Mouse (Mus musculus) erythroblast, embryonic 14.5 days (primary cell): ENCODE measurements around the gene Mbd4. TPM values are rescaled to one million over a fixed set of nuclear protein-coding genes. Genes with fewer than 3 reads are reported as not detected.

Experiments
- H3K27me3 ChIP-seq: 2 replicates; pipeline ENCODE4 v1.6.1; 2012; ENCODE audit warnings: inconsistent platforms; ENCODE audit not compliant: control insufficient read depth
- H3K36me3 ChIP-seq: 2 replicates; pipeline ENCODE4 v1.6.1; 2012; ENCODE audit warnings: mild to moderate bottlenecking, inconsistent platforms; ENCODE audit not compliant: control insufficient read depth
- H3K4me1 ChIP-seq: 2 replicates; pipeline ENCODE4 v1.6.1; 2012; ENCODE audit warnings: inconsistent platforms; ENCODE audit not compliant: control insufficient read depth
- H3K4me3 ChIP-seq: replicated peaks from 2 replicates; pipeline ENCODE3; 2012; ENCODE audit warnings: moderate library complexity, mild to moderate bottlenecking, inconsistent platforms
- H3K9me3 ChIP-seq: 2 replicates; pipeline ENCODE4 v1.6.1; 2012; ENCODE audit warnings: low read length, inconsistent platforms, mixed read lengths; ENCODE audit not compliant: control insufficient read depth
- GATA1 ChIP-seq: IDR thresholded peaks from 2 replicates; pipeline ENCODE4 v1.6.1; 2012; ENCODE audit warnings: low read length, inconsistent platforms, mixed read lengths
- TAL1 ChIP-seq: IDR thresholded peaks from 3 replicates; pipeline ENCODE4 v1.6.1; 2012; ENCODE audit warnings: low read length, inconsistent platforms, mixed read lengths
- polyA plus RNA-seq: library from polyadenylated mRNA; stranded (reverse); fragments of >175 nt; gene quantifications from 2 replicates; pipeline ENCODE4 v1.2.3, GENCODE M21; 2012

The Mbd4 gene
- polyA plus RNA-seq = 0.02 and 0.06 TPM in 2 replicates

- no peak for TF ChIP-seq TAL1
- Histone ChIP-seq H3K9me3 (no peaks in the 10 kb centered on the region), H3K27me3 (no peaks in the 10 kb centered on the region), H3K36me3 (peaks cover 34% of the 10 kb centered on the region), H3K4me1 (peaks cover 36% of the 10 kb centered on the region), H3K4me3 (peak within 1 kb of the TSS; percentile 77)
Measured at GRCm38 (mm10) chr6:115853091-115853813, at the start of gene Mbd4, which contains the start of gene Ift122. Gene Mbd4 (minus strand): TSS chr6:115853371. Gene Ift122 (plus strand): TSS chr6:115853470.

GRCm38 (mm10) chr6:115902545-115902944 lies 49.4 kb upstream of the Mbd4 start:
- Histone ChIP-seq H3K4me3 (no peak overlapping the region), H3K9me3 (no peaks in the 10 kb centered on the region), H3K27me3 (no peaks in the 10 kb centered on the region), H3K36me3 (no peaks in the 10 kb centered on the region), H3K4me1 (no peaks in the 10 kb centered on the region; the same call in none of the 2 replicates)
- TF ChIP-seq TAL1 = no peak
- no peak for TF ChIP-seq GATA1

- no peaks in the 10 kb centered on the region for H3K9me3 ChIP-seq
- no peaks in the 10 kb centered on the region; the same call in 1 of the 2 replicates for H3K4me1 ChIP-seq
- no peaks in the 10 kb centered on the region for H3K36me3 ChIP-seq
Measured at GRCm38 (mm10) chr6:115901489-115901931, 48.3 kb upstream of the Mbd4 start.

GRCm38 (mm10) chr6:115901062-115901461 lies 47.9 kb upstream of the Mbd4 start:
- no peak overlapping the region for H3K4me3 ChIP-seq
- no peaks in the 10 kb centered on the region for H3K4me1 ChIP-seq
- no peaks in the 10 kb centered on the region for H3K9me3 ChIP-seq
- H3K27me3 ChIP-seq = no peaks in the 10 kb centered on the region
- no peaks in the 10 kb centered on the region for H3K36me3 ChIP-seq
- TF ChIP-seq TAL1 (no peak), GATA1 (no peak)

More at GRCm38 (mm10) chr6:115901489-115901931, 48.3 kb upstream of the Mbd4 start:
- Histone ChIP-seq H3K27me3 (no peaks in the 10 kb centered on the region), H3K4me3 (no peak overlapping the region)
- TF ChIP-seq TAL1 = no peak

GRCm38 (mm10) chr6:115897926-115898520 lies 44.9 kb upstream of the Mbd4 start:
- H3K4me1 ChIP-seq = no peaks in the 10 kb centered on the region
- no peaks in the 10 kb centered on the region for H3K9me3 ChIP-seq
- H3K36me3 ChIP-seq = no peaks in the 10 kb centered on the region; the same call in 1 of the 2 replicates
- TF ChIP-seq TAL1 (no peak), GATA1 (no peak)
- no peak overlapping the region for H3K4me3 ChIP-seq
- no peaks in the 10 kb centered on the region for H3K27me3 ChIP-seq

- Histone ChIP-seq H3K27me3 (no peaks in the 10 kb centered on the region), H3K4me1 (no peaks in the 10 kb centered on the region), H3K4me3 (no peak overlapping the region), H3K9me3 (no peaks in the 10 kb centered on the region), H3K36me3 (no peaks in the 10 kb centered on the region; the same call in 1 of the 2 replicates)
- TF ChIP-seq GATA1 (no peak), TAL1 (no peak)
Measured at GRCm38 (mm10) chr6:115897117-115897516, 43.9 kb upstream of the Mbd4 start.

GRCm38 (mm10) chr6:115896346-115896745 lies 43.2 kb upstream of the Mbd4 start:
- H3K4me1 ChIP-seq = no peaks in the 10 kb centered on the region
- no peaks in the 10 kb centered on the region; the same call in 1 of the 2 replicates for H3K36me3 ChIP-seq
- H3K27me3 ChIP-seq = no peaks in the 10 kb centered on the region
- H3K4me3 ChIP-seq = no peak overlapping the region
- H3K9me3 ChIP-seq = no peaks in the 10 kb centered on the region
- TF ChIP-seq GATA1 (no peak), TAL1 (no peak)

- H3K4me3 ChIP-seq = no peak overlapping the region
- H3K4me1 ChIP-seq = no peaks in the 10 kb centered on the region
- TF ChIP-seq GATA1 = no peak
- no peak for TF ChIP-seq TAL1
- H3K27me3 ChIP-seq = no peaks in the 10 kb centered on the region
- H3K9me3 ChIP-seq = 0 out of 2 replicates have a peak, but pooled peaks cover 2% of the 10 kb centered on the region
- H3K36me3 ChIP-seq = no peaks in the 10 kb centered on the region; the same call in 1 of the 2 replicates
Measured at GRCm38 (mm10) chr6:115892363-115892762, 39.2 kb upstream of the Mbd4 start.

GRCm38 (mm10) chr6:115891497-115892061 lies 38.4 kb upstream of the Mbd4 start:
- H3K4me3 ChIP-seq = no peak overlapping the region
- TF ChIP-seq TAL1 (no peak), GATA1 (no peak)
- H3K9me3 ChIP-seq = 0 out of 2 replicates have a peak, but pooled peaks cover 2% of the 10 kb centered on the region
- H3K4me1 ChIP-seq = no peaks in the 10 kb centered on the region
- no peaks in the 10 kb centered on the region for H3K27me3 ChIP-seq
- no peaks in the 10 kb centered on the region; the same call in 1 of the 2 replicates for H3K36me3 ChIP-seq
